Mouse (Mus musculus) kidney, embryonic 14.5 days (tissue): ENCODE results near the gene Thsd1. TPM values are rescaled to one million over a fixed set of nuclear protein-coding genes. Genes with fewer than 3 reads are reported as not detected.
A peak's percentile ranks its signal among the peaks of the same experiment; 100 is the strongest.
"Not testable (repeated sequence)": the region's sequence is repeated elsewhere in the genome, so short reads cannot be mapped to it uniquely, and the experiment has no call there.

Experiments
- ATAC-seq: fragments of 200-750 bp; cut with Nextera tagmentation; 2 replicates; pipeline ENCODE4 v1.8.0; 2017; ENCODE audit warnings: moderate number of reproducible peaks, mild to moderate bottlenecking, moderate TSS enrichment, moderate library complexity; ENCODE audit not compliant: low FRiP score, low TSS enrichment
- H3K27ac ChIP-seq: fragments of 300-500 bp; sonication (generic); 2 replicates; pipeline ENCODE4 v1.5.1; 2014; ENCODE audit warnings: low read depth, mild to moderate bottlenecking, low read length, moderate library complexity, mixed read lengths
- H3K27me3 ChIP-seq: fragments of 300-500 bp; sonication (generic); 2 replicates; pipeline ENCODE4 v1.6.1; 2014; ENCODE audit warnings: mild to moderate bottlenecking, low read length; ENCODE audit not compliant: control insufficient read depth, insufficient read depth
- H3K36me3 ChIP-seq: fragments of 300-500 bp; sonication (generic); 2 replicates; pipeline ENCODE4 v1.6.1; 2014; ENCODE audit warnings: low read length, mixed read lengths; ENCODE audit not compliant: control insufficient read depth, insufficient read depth
- H3K4me1 ChIP-seq: fragments of 300-500 bp; sonication (generic); 2 replicates; pipeline ENCODE4 v1.6.1; 2014; ENCODE audit warnings: low read length, mixed read lengths; ENCODE audit not compliant: control insufficient read depth, insufficient read depth
- H3K4me2 ChIP-seq: fragments of 300-500 bp; sonication (generic); replicated peaks from 2 replicates; pipeline ENCODE4 v1.6.1; 2014; ENCODE audit warnings: low read depth, mild to moderate bottlenecking, low read length
- H3K4me3 ChIP-seq: fragments of 300-500 bp; sonication (generic); 2 replicates; pipeline ENCODE4 v1.5.1; 2014; ENCODE audit warnings: mild to moderate bottlenecking, low read length
- H3K9ac ChIP-seq: fragments of 300-500 bp; sonication (generic); 2 replicates; pipeline ENCODE4 v1.6.1; 2014; ENCODE audit warnings: low read depth, mild to moderate bottlenecking, low read length, moderate library complexity
- H3K9me3 ChIP-seq: fragments of 300-500 bp; sonication (generic); 2 replicates; pipeline ENCODE4 v1.6.1; 2016; ENCODE audit warnings: low read length; ENCODE audit not compliant: control insufficient read depth
- WGBS: fragments of 180-500 bp; shearing (Covaris S2); extraction: QIAGEN DNeasy Blood & Tissue Kit; methylation state at CpG from one replicate; pipeline ENCODE4 v1.1.7; 2014; 5-methylcytosine and 5-hydroxymethylcytosine counted together
- polyA plus RNA-seq: library from polyadenylated mRNA; unstranded; fragments of >200 nt; fragmentation: Nextera tagmentation; extraction: Ambion mirVana; gene quantifications from 2 replicates; pipeline ENCODE4 v1.2.1, GENCODE M21; 2014

Gene Thsd1
- polyA plus RNA-seq, 1 experiment from 2014 or later, result 13.2 TPM

DNA sequence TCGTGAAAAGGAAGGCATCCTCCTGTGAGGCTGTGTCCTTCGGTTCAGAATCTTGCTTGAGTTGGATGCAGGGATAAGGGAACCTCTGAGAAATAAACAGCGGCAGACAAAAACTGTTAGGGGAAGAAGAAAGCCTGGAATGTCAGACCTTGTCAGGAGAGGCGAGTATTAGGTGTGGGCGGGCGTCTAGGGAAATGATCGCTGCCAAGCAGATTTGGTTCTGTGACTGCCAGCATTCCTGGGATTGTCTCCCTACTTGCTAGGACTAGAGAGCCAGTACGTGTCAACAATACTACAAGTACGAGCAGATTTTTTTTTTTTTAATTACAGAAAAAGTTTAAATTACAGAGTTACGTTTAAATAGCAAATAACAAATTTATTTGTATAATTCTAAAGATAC is 47.5 kb downstream of the Thsd1 start:
- Histone ChIP-seq H3K36me3 (no peaks in the 10 kb centered on the region), H3K4me1 (no peaks in the 10 kb centered on the region), H3K27ac (no peak overlapping the region), H3K9me3 (no peaks in the 10 kb centered on the region), H3K4me3 (no peak overlapping the region), H3K9ac (no peak overlapping the region), H3K27me3 (no peaks in the 10 kb centered on the region), H3K4me2 (no peak overlapping the region)
- WGBS, result 77% methylated on average over 10 of the region's 10 CpGs
- ATAC-seq, result no peak

DNA sequence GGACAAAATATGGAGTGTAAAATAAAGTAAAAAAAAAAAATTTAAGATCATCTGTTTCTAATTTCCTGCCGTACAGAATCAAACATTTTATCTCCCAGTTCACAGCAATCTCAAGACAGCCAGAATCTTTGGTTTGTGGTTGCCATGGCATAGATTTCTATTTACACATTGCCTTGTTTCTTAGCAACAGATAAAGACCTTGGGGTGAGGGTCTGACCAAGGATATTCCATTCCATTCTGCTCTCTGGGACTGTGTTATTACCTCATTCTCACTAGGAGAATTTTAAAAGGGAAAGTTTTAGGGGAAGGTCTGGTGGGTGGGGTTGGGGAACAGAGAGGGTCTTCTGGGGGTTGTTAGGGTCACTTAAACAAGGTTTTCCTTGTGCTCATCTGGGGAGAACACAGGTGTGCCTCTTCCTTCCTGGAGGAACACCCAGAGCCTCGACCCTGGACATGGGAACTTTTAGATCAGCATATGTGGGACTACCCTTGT is 55.9 kb downstream of the Thsd1 start, which contains the start of gene Tpte:
Tpte (plus strand) TSS at position 443 of the 493 bp plus-strand sequence.
- Histone ChIP-seq H3K9ac (no peak within 1 kb of the TSS), H3K4me3 (no peak within 1 kb of the TSS), H3K4me1 (no peaks in the 10 kb centered on the region), H3K36me3 (no peaks in the 10 kb centered on the region), H3K27me3 (no peaks in the 10 kb centered on the region), H3K27ac (no peak within 1 kb of the TSS), H3K4me2 (no peak within 1 kb of the TSS), H3K9me3 (no peaks in the 10 kb centered on the region)
- WGBS, result 67% methylated on average over 2 of the region's 2 CpGs
- no peak for ATAC-seq

DNA sequence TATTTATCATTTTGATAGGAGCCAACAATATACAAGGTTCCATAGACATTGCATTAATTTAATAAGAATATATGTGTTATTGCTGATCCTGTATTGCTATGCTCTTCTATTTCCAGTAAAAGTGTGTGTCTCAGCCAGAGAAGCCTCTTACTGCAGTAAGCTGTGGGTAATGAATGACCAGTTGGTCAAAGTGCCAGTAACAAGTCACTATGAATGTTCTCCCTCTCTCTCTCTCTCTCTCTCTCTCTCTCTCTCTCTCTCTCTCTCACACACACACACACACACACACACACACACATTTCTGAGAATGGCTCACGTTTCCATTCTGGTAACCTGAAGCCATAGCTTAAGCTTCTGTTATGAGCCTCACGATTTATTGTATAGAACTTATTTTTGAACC is 75.2 kb downstream of the Thsd1 start:
- no peak overlapping the region for H3K9ac ChIP-seq
- H3K27me3 ChIP-seq, result no peaks in the 10 kb centered on the region
- 45% methylated on average over 2 of the region's 2 CpGs for WGBS
- no peak overlapping the region for H3K4me3 ChIP-seq
- no peak for ATAC-seq
- H3K4me1 ChIP-seq, result no peaks in the 10 kb centered on the region
- no peak overlapping the region for H3K4me2 ChIP-seq
- no peaks in the 10 kb centered on the region for H3K36me3 ChIP-seq
- no peak overlapping the region for H3K27ac ChIP-seq
- no peaks in the 10 kb centered on the region for H3K9me3 ChIP-seq

GRCm38 (mm10) chr8:22302896-22303306 is 75.8 kb downstream of the Thsd1 start:
- Histone ChIP-seq H3K4me2 (0 out of 2 replicates have a peak overlapping the region, but pooled peaks have one; percentile 26), H3K36me3 (no peaks in the 10 kb centered on the region), H3K9ac (no peak overlapping the region), H3K4me3 (no peak overlapping the region; the same call in 1 of the 2 replicates), H3K9me3 (no peaks in the 10 kb centered on the region), H3K4me1 (no peaks in the 10 kb centered on the region), H3K27ac (no peak overlapping the region), H3K27me3 (no peaks in the 10 kb centered on the region)
- peak; percentile 69; the same call in 1 of the 2 replicates for ATAC-seq
- 13% methylated on average over 7 of the region's 7 CpGs for WGBS

DNA sequence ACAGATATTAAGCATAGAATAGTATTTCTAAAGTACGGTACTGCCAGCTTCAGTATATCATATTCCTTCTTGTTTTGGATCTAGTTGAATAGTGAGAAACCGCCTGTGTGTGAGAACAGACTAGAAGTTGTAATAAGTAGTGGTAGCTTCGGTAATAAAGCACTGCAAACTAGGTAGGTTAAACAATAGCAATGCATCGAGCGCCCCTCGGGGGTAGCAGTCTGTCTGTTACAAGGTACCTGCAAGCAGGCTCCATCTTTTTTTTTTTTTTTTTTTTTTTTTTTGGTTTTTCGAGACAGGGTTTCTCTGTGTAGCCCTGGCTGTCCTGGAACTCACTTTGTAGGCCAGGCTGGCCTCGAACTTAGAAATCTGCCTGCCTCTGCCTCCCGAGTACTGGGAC is 76.9 kb downstream of the Thsd1 start:
- 92% methylated on average over 8 of the region's 9 CpGs for WGBS
- H3K27ac ChIP-seq, result not testable (repeated sequence)

DNA sequence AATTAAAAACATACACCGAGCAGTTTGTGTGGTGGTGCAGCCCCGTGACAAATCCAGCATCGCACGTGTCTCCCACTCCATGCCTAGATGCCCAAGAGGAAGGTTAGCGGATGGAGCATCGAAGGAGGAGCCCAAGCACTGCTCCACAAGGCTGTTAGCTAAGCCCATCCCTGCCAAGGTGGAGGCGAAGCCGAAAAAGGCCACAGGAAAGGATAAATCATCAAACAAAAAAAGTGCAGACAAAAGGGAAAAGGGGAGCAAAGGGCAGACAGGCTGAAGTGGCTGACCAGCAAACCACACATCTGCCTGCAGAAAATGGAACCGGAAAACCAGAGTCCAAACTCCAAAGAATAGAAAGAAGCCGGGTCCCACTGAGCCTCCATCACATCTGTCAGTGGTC is 79.9 kb downstream of the Thsd1 start:
- no peaks in the 10 kb centered on the region for H3K27me3 ChIP-seq
- 57% methylated on average over 10 of the region's 10 CpGs for WGBS
- no peak for ATAC-seq
- no peak overlapping the region for H3K4me2 ChIP-seq
- H3K27ac ChIP-seq, result no peak overlapping the region
- no peak overlapping the region for H3K9ac ChIP-seq
- H3K9me3 ChIP-seq, result no peaks in the 10 kb centered on the region
- H3K36me3 ChIP-seq, result no peaks in the 10 kb centered on the region
- H3K4me3 ChIP-seq, result no peak overlapping the region
- no peaks in the 10 kb centered on the region for H3K4me1 ChIP-seq

More for the DNA sequence above, 76.9 kb downstream of the Thsd1 start:
- H3K36me3 ChIP-seq, H3K4me1 ChIP-seq, H3K4me2 ChIP-seq, H3K9me3 ChIP-seq, H3K4me3 ChIP-seq, H3K9ac ChIP-seq, H3K27me3 ChIP-seq, ATAC-seq: not testable (repeated sequence)

Other genes starting within 250 kb of the Thsd1 start
- 0.51 and 0.58 TPM in 2 replicates for gene Atp7b, start 167.0 kb upstream of the Thsd1 start, polyA plus RNA-seq
- 16.5 and 35.8 TPM in 2 replicates for gene Alg11, start 166.6 kb upstream of the Thsd1 start, polyA plus RNA-seq
- gene Nek5, start 102.3 kb upstream of the Thsd1 start, polyA plus RNA-seq, result 0.10 TPM in 1 of 2 replicates, not detected in the other
- 4.7 and 6.8 TPM in 2 replicates for gene Nek3, start 60.9 kb upstream of the Thsd1 start, polyA plus RNA-seq
- gene Ckap2, start 41.5 kb upstream of the Thsd1 start, polyA plus RNA-seq, result 37.8 and 47.7 TPM in 2 replicates
- 39.0 and 40.0 TPM in 2 replicates for gene Vps36, start 34.5 kb upstream of the Thsd1 start, polyA plus RNA-seq
- gene Tpte, start 56.1 kb downstream of the Thsd1 start, polyA plus RNA-seq, result not detected in 2 replicates
- gene Slc25a15, start 171.3 kb downstream of the Thsd1 start, polyA plus RNA-seq, result 12.1 and 20.0 TPM in 2 replicates
- 47.1 and 48.3 TPM in 2 replicates for gene Mrps31, start 184.0 kb downstream of the Thsd1 start, polyA plus RNA-seq